Mouse (Mus musculus): Measurements from ENCODE around the gene 2010005H15Rik. TPM values are rescaled to one million over a fixed set of nuclear protein-coding genes. Genes with fewer than 3 reads are reported as not detected.

2010005H15Rik gene
- total RNA-seq (2023) = not detected

DNA sequence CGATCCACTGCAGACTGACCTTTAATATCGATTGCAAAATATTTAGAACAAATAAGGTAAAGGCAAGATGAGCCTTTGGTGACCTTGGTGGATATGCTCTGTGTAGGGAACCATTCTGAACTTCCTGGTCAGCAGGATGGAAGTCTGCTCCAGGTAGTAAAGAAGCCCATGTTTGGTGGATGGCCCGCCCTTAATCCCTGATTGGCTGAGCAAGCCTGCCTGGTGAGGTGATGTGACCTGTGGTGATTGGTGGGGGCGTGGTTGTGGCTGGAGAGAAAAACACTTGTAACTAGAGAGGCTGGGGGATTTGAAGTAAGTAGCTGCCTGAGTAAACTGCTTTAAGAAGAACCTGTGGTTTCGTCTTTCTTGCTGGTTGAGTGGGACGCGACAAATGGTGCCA lies at the start of gene 2010005H15Rik:
Gene 2010005H15Rik, plus strand, starts transcription at position 301 of the 400 bp plus-strand sequence.

DNA sequence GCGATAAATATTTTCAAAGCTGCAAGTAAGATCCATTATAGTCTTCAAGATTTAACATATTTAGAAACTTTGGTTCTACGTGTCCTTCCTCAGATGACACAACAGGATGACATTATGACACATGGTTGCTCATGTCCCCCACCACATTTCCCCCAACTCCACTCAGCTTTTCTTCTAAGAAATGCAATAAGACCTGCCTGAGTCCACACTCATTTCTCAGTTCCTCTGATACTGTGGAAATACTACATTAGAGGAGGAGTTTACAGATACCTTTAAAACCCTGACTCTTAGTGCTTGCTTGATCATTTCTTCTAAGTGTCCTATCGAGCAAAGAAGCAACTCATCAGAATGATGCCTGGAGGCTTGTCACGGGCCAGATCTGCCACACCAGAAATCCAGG lies 37.4 kb upstream of the 2010005H15Rik start, which contains the start of gene Gm5483:
Gene Gm5483, plus strand, starts transcription at position 301 of the 400 bp plus-strand sequence.

DNA sequence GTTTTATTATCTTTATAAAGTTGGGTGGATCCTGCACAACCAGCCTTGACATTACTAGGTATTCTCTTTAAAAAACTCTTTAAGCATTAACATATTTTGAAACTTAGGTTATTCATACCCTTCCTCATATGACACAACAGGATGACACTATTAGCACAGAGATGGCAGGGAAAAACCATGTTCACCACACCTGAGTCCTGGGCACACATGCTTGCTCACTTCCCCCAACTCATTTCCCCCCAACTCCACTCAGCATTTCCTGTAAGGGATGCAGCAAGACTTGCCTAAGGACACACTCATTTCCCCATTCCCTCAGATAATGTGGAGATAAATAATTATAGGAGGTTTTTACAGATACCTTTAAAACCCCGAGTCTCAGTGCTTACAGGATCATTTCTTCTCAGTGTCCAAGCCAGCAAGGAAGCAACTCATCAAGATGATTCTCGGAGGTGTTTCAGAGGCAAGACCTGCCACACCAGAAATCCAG lies 11.3 kb upstream of the 2010005H15Rik start, which contains the start of gene Gm5416:
Gene Gm5416, plus strand, starts transcription at position 437 of the 487 bp plus-strand sequence.

GRCm38 (mm10) chr16:36276796-36277195 lies 55.5 kb downstream of the 2010005H15Rik start, which contains the start of gene Stfa1:
Stfa1 (plus strand) TSS chr16:36276951.

Other genes starting within 250 kb of the 2010005H15Rik start
- 10 to 100 TPM; 40.0 to 43.1 TPM for gene Kpna1, start 242.7 kb upstream of the 2010005H15Rik start, total RNA-seq (2023)
- 1 to 10 TPM; 4.5 to 5.0 TPM for gene Wdr5b, start 180.3 kb upstream of the 2010005H15Rik start, total RNA-seq (2023)
- gene Fam162a, start 149.9 kb upstream of the 2010005H15Rik start, total RNA-seq (2023) = 10 to 100 TPM; 15.1 to 15.7 TPM
- gene Ccdc58, start 149.8 kb upstream of the 2010005H15Rik start, total RNA-seq (2023) = 10 to 100 TPM; 10.2 to 12.3 TPM
- not detected for gene Csta1, start 90.2 kb upstream of the 2010005H15Rik start, total RNA-seq (2023)
- 10 to 100 TPM; 57.4 to 66.5 TPM for gene Stfa2l1, start 64.7 kb upstream of the 2010005H15Rik start, total RNA-seq (2023)
- gene Gm5483, start 37.3 kb upstream of the 2010005H15Rik start, total RNA-seq (2023) = 10 to 100 TPM; 25.4 to 28.3 TPM
- gene Gm5416, start 11.1 kb upstream of the 2010005H15Rik start, total RNA-seq (2023) = not detected
- 1 to 10 TPM; 3.9 to 5.7 TPM for gene Stfa1, start 55.5 kb downstream of the 2010005H15Rik start, total RNA-seq (2023)
- not detected for gene BC117090, start 112.9 kb downstream of the 2010005H15Rik start, total RNA-seq (2023)
- gene BC100530, start 146.3 kb downstream of the 2010005H15Rik start, total RNA-seq (2023) = 1 to 10 TPM; 2.5 to 3.7 TPM
- gene Stfa2, start 187.0 kb downstream of the 2010005H15Rik start, total RNA-seq (2023) = 1 to 10 TPM in 1 of 2 experiments, not detected in 1; 1.5 TPM
- gene Stfa3, start 233.9 kb downstream of the 2010005H15Rik start, total RNA-seq (2023) = 1 to 10 TPM; 1.4 to 2.2 TPM